Mouse (Mus musculus): ENCODE data around the gene Fdxacb1. TPM values are rescaled to one million over a fixed set of nuclear protein-coding genes. Genes with fewer than 3 reads are reported as not detected.
A peak's percentile ranks its signal among the peaks of the same experiment; 100 is the strongest.

Fdxacb1 gene
- total RNA-seq (2021) = 1 to 10 TPM; 4.6 to 4.8 TPM
- long read RNA-seq, experiment 1, partial matches to known transcripts = 2 of 7 reads
- long read RNA-seq, experiment 1, other reads (novel, unspliced or antisense) = 1 of 7 reads
- long read RNA-seq, experiment 2, partial matches to known transcripts = 0 of 2 reads
- long read RNA-seq, experiment 2, other reads (novel, unspliced or antisense) = 1 of 2 reads

GRCm38 (mm10) chr9:50768107-50769002 is at the start of gene Fdxacb1:
Gene Fdxacb1 (plus strand): TSS chr9:50768236.
- H3K4me3 ChIP-seq = peak within 1 kb of the TSS; percentile 83
- peak; percentile 92 for TF ChIP-seq CTCF (IDR thresholded peaks at IDR 0.05)
- H3K27ac ChIP-seq = peak within 1 kb of the TSS; percentile 97
- intact Hi-C loops (cut with DNase I) = loop anchor here (1.0 to 5.0 kb wide), 5 partner anchors 41 to 151 kb away; partner anchors contain the start of genes Dlat, Nkapd1 and Pih1d2
- peak; percentile 98 to 99 for DNase-seq (ENCODE audit: extremely low spot score in 1 of 2, low spot score in 2 of 2)

- no peak for DNase-seq (ENCODE audit: extremely low spot score in 1 of 2, low spot score in 2 of 2)
- intact Hi-C loops (cut with DNase I) = no loop called here
- Histone ChIP-seq H3K27ac (no peak overlapping the region), H3K4me3 (no peak overlapping the region)
- TF ChIP-seq CTCF (IDR thresholded peaks at IDR 0.05) = no peak
Measured at GRCm38 (mm10) chr9:50718878-50719277, 49.2 kb upstream of the Fdxacb1 start.

GRCm38 (mm10) chr9:50721061-50721460 is 47.0 kb upstream of the Fdxacb1 start:
- H3K4me3 ChIP-seq = no peak overlapping the region
- DNase-seq (ENCODE audit: extremely low spot score in 1 of 2, low spot score in 2 of 2) = no peak
- peak overlapping the region; percentile 38; the same call in 1 of the 2 replicates for H3K27ac ChIP-seq
- intact Hi-C loops (cut with DNase I) = no loop called here
- TF ChIP-seq CTCF (IDR thresholded peaks at IDR 0.05) = no peak; the same call in 1 of the 2 replicates

- Histone ChIP-seq H3K4me3 (no peak overlapping the region), H3K27ac (no peak overlapping the region)
- no peak for TF ChIP-seq CTCF (IDR thresholded peaks at IDR 0.05)
- DNase-seq (ENCODE audit: extremely low spot score in 1 of 2, low spot score in 2 of 2) = no peak
- intact Hi-C loops (cut with DNase I) = no loop called here
Measured at GRCm38 (mm10) chr9:50722451-50722911, 45.6 kb upstream of the Fdxacb1 start.

GRCm38 (mm10) chr9:50723406-50723805 is 44.6 kb upstream of the Fdxacb1 start:
- Histone ChIP-seq H3K4me3 (no peak overlapping the region), H3K27ac (peak overlapping the region; percentile 44; the same call in 1 of the 2 replicates)
- TF ChIP-seq CTCF (IDR thresholded peaks at IDR 0.05) = no peak
- DNase-seq (ENCODE audit: extremely low spot score in 1 of 2, low spot score in 2 of 2) = peak in 1 of 2 experiments; percentile 50
- intact Hi-C loops (cut with DNase I) = no loop called here

GRCm38 (mm10) chr9:50724147-50724546 is 43.9 kb upstream of the Fdxacb1 start:
- no peak for DNase-seq (ENCODE audit: extremely low spot score in 1 of 2, low spot score in 2 of 2)
- Histone ChIP-seq H3K27ac (no peak overlapping the region), H3K4me3 (no peak overlapping the region)
- TF ChIP-seq CTCF (IDR thresholded peaks at IDR 0.05) = no peak
- intact Hi-C loops (cut with DNase I) = no loop called here

- DNase-seq (ENCODE audit: extremely low spot score in 1 of 2, low spot score in 2 of 2) = no peak
- intact Hi-C loops (cut with DNase I) = loop anchor here (5.0 kb wide), 1 partner anchor 43 kb away; the partner anchor contains the start of gene Fdxacb1
- Histone ChIP-seq H3K27ac (no peak overlapping the region), H3K4me3 (no peak overlapping the region)
- TF ChIP-seq CTCF (IDR thresholded peaks at IDR 0.05) = no peak
Measured at GRCm38 (mm10) chr9:50724661-50725330, 43.2 kb upstream of the Fdxacb1 start.

- DNase-seq (ENCODE audit: extremely low spot score in 1 of 2, low spot score in 2 of 2) = no peak
- intact Hi-C loops (cut with DNase I) = loop anchor here (2.0 to 5.0 kb wide), 2 partner anchors 27 to 41 kb away; partner anchors contain the start of gene Fdxacb1
- TF ChIP-seq CTCF (IDR thresholded peaks at IDR 0.05) = no peak
- Histone ChIP-seq H3K4me3 (no peak overlapping the region), H3K27ac (no peak overlapping the region)
Measured at GRCm38 (mm10) chr9:50725921-50726590, 42.0 kb upstream of the Fdxacb1 start.

GRCm38 (mm10) chr9:50727171-50727924 is 40.7 kb upstream of the Fdxacb1 start:
- H3K27ac ChIP-seq = peak overlapping the region; percentile 84
- DNase-seq (ENCODE audit: extremely low spot score in 1 of 2, low spot score in 2 of 2) = peak; percentile 67 to 75
- H3K4me3 ChIP-seq = peak overlapping the region; percentile 56
- no peak for TF ChIP-seq CTCF (IDR thresholded peaks at IDR 0.05)
- intact Hi-C loops (cut with DNase I) = loop anchor here (2.0 to 5.0 kb wide), 2 partner anchors 29 to 40 kb away; partner anchors contain the start of gene Fdxacb1

- peak overlapping the region; percentile 84 for H3K27ac ChIP-seq
- peak; percentile 4 for TF ChIP-seq CTCF (IDR thresholded peaks at IDR 0.05)
- intact Hi-C loops (cut with DNase I) = loop anchor here (2.0 to 5.0 kb wide), 2 partner anchors 29 to 39 kb away; partner anchors contain the start of gene Fdxacb1
- peak; percentile 83 to 88 for DNase-seq (ENCODE audit: extremely low spot score in 1 of 2, low spot score in 2 of 2)
- H3K4me3 ChIP-seq = peak overlapping the region; percentile 56
Measured at GRCm38 (mm10) chr9:50727925-50728651, 39.9 kb upstream of the Fdxacb1 start.
